In genomic region chr16:18154521-18155171, GRCm38 (mm10) we compare ENCODE assay signal across 9 mouse cellular contexts. TPM values are rescaled to one million over a fixed set of nuclear protein-coding genes. Genes with fewer than 3 reads are reported as not detected.
A peak's percentile ranks its signal among the peaks of the same experiment; 100 is the strongest.
DNase-seq lines count a peak whose midpoint lies in the region; ATAC-seq and TF ChIP-seq lines count a peak whose summit lies in the region.
"Had no signal": no experiment of that assay in that cellular context is flagged by ENCODE, and none has a peak within 500 bp of the region (broad histone marks: within the 10 kb centered on the region; RNA-seq: fewer than 3 reads in every experiment).

No protein-coding gene starts in this region.

- WGBS in kidney, postnatal 0 days: 18% methylated on average over 14 of the region's 14 CpGs
- WGBS in midbrain, embryonic 15.5 days: 44% methylated on average over 14 of the region's 14 CpGs

- no peak overlapping the region for H3K4me3 ChIP-seq in kidney, postnatal 0 days (replicated peaks; ENCODE audit: low read depth, low read length)
- no peak overlapping the region for H3K4me3 ChIP-seq in layer of hippocampus, adult 2 months
- no peak overlapping the region for H3K4me3 ChIP-seq in midbrain, embryonic 15.5 days

- H3K4me1 ChIP-seq in kidney, postnatal 0 days (replicated peaks; ENCODE audit: insufficient read depth, low read length): peaks cover 12% of the 10 kb centered on the region
- H3K4me1 ChIP-seq in midbrain, embryonic 15.5 days: peaks cover 47% of the 10 kb centered on the region

- no peaks in the 10 kb centered on the region for H3K27me3 ChIP-seq in kidney, postnatal 0 days (ENCODE audit: insufficient read depth, low read length)
- no peaks in the 10 kb centered on the region for H3K27me3 ChIP-seq in midbrain, embryonic 15.5 days (replicated peaks)

- 0 out of 2 replicates have a peak overlapping the region, but pooled peaks have one; percentile 8 for H3K9ac ChIP-seq in kidney, postnatal 0 days (ENCODE audit: low read depth, low read length)
- no peak overlapping the region for H3K9ac ChIP-seq in midbrain, embryonic 15.5 days

- H3K4me2 ChIP-seq in kidney, postnatal 0 days (ENCODE audit: low read length): no peak overlapping the region
- no peak overlapping the region for H3K4me2 ChIP-seq in midbrain, embryonic 15.5 days

- ATAC-seq in kidney, postnatal 0 days (replicated peaks; ENCODE audit: low FRiP score, low read depth): no peak; the same call in 1 of the 2 replicates
- ATAC-seq in midbrain, embryonic 15.5 days (replicated peaks): peak; percentile 7; the same call in 1 of the 2 replicates

- no peaks in the 10 kb centered on the region for H3K36me3 ChIP-seq in kidney, postnatal 0 days (ENCODE audit: insufficient read depth, low read length)
- 0 out of 2 replicates have a peak, but pooled peaks cover 5% of the 10 kb centered on the region for H3K36me3 ChIP-seq in midbrain, embryonic 15.5 days (replicated peaks)
- H3K36me3 ChIP-seq: G1E had no signal

- TF ChIP-seq CTCF in kidney, postnatal 0 days (IDR thresholded peaks at IDR 0.05; ENCODE audit: low read depth): no peak; the same call in 1 of the 2 replicates
- TF ChIP-seq CTCF in brain, embryonic 14.5 days (IDR thresholded peaks at IDR 0.05; ENCODE audit: borderline replicate concordance, extremely low read depth, insufficient read depth, insufficient read length): no peak
- peak; percentile 40 for TF ChIP-seq CTCF in layer of hippocampus, adult 2 months (conservative IDR thresholded peaks at IDR 0.05)

- TF ChIP-seq POLR2A in brain, embryonic 14.5 days (IDR thresholded peaks at IDR 0.05; ENCODE audit: borderline replicate concordance, extremely low read depth, insufficient read depth, insufficient read length, poor library complexity, severe bottlenecking): no peak

- no peaks in the 10 kb centered on the region for H3K9me3 ChIP-seq in kidney, postnatal 0 days (replicated peaks; ENCODE audit: low read length)
- H3K9me3 ChIP-seq in midbrain, embryonic 15.5 days: no peaks in the 10 kb centered on the region
- H3K9me3 ChIP-seq: G1E had no signal

- H3K27ac ChIP-seq in kidney, postnatal 0 days: no peak overlapping the region
- peak overlapping the region; percentile 98 for H3K27ac ChIP-seq in layer of hippocampus, adult 2 months
- H3K27ac ChIP-seq in midbrain, embryonic 15.5 days: peak overlapping the region; percentile 73

- peak; percentile 44 for DNase-seq in kidney, postnatal 0 days (ENCODE audit: low spot score)
- DNase-seq in kidney, adult 11 months: no peak
- peak; percentile 82 for DNase-seq in brain, embryonic 14.5 days (ENCODE audit: low read depth)
- peak; percentile 72 to 77 for DNase-seq in frontal cortex, postnatal 25 days (ENCODE audit: low spot score in 2 of 2)
- DNase-seq in layer of hippocampus, adult 2 months (ENCODE audit: low spot score in 2 of 2): peak; percentile 94 to 95
- no peak for DNase-seq in spleen, postnatal 10 days (ENCODE audit: low spot score in 2 of 2)
- no peak for DNase-seq in embryo, embryonic 10.5 days (ENCODE audit: low spot score)

RNA-seq across cellular contexts. Expression of gene Rtn4r, which starts 27.2 kb away (rescaled TPM):
- polyA plus RNA-seq in kidney, postnatal 0 days (2015; fragmentation: Nextera tagmentation; extraction: Ambion mirVana): 1.0 and 1.2 TPM in 2 replicates
- polyA plus RNA-seq in brain, embryonic 14.5 days (2012; rRNA removed): 50.3 and 52.5 TPM in 2 replicates
- total RNA-seq in layer of hippocampus, adult 2 months (2021): 100 to 1,000 TPM; 106 to 111 TPM
- polyA plus RNA-seq in midbrain, embryonic 15.5 days (2015; fragmentation: Nextera tagmentation; extraction: Ambion mirVana): 25.0 and 27.2 TPM in 2 replicates
- polyA plus RNA-seq: G1E had no signal

Comparison
In these comparisons a context has a peak if more than half of its experiments do, and no peak if none do; other contexts are left out.
1. DNase-seq: peak in kidney, postnatal 0 days (single experiment), brain, embryonic 14.5 days (single experiment), frontal cortex, postnatal 25 days (2 of 2) and layer of hippocampus, adult 2 months (2 of 2); none in kidney, adult 11 months (single experiment), spleen, postnatal 10 days (0 of 2) and embryo, embryonic 10.5 days (single experiment).
2. RNA of gene Rtn4r, which starts 27.2 kb away (polyA plus RNA-seq): 50.3 to 52.5 TPM in brain, embryonic 14.5 days and 25.0 to 27.2 TPM in midbrain, embryonic 15.5 days; 1.0 to 1.2 TPM in kidney, postnatal 0 days; every median in the first group is over 10 times any median in the second.